Mouse (Mus musculus): Measurements from ENCODE around the gene Pla2g2f. TPM values are rescaled to one million over a fixed set of nuclear protein-coding genes. Genes with fewer than 3 reads are reported as not detected.

The Pla2g2f gene
- polyA plus RNA-seq (2015; fragmentation: Nextera tagmentation; extraction: Ambion mirVana), result 0.08 TPM in 1 of 2 replicates, not detected in the other

DNA sequence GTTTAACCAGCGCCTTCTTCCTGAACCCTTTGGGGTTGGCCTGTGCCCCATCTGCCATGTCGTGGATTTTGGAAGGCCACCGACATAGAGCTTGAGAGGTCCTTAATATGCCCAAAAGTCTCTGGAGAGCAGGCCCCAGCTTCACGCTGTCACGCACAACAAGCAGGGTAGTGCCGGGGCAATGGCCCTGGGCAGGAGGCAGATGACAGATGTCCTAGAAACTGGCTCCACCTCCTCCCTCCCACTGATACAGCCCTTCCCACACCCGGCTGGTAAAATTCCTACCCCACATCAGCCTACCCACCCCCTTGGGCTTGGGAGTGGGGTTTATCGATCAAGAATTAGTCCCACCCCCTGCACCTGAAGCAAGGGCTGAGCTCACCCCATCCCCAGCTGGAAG is at the start of gene Pla2g2f:
Gene Pla2g2f (minus strand): TSS at position 211 of the 400 bp plus-strand sequence.
- no peaks in the 10 kb centered on the region for H3K4me1 ChIP-seq
- no peak within 1 kb of the TSS for H3K9ac ChIP-seq (replicated peaks)
- H3K4me3 ChIP-seq, result no peak within 1 kb of the TSS
- H3K4me2 ChIP-seq (replicated peaks), result no peak within 1 kb of the TSS
- no peaks in the 10 kb centered on the region for H3K27me3 ChIP-seq
- no peaks in the 10 kb centered on the region for H3K36me3 ChIP-seq
- no peak within 1 kb of the TSS for H3K27ac ChIP-seq (replicated peaks)
- 77% methylated on average over 8 of the region's 8 CpGs for WGBS
- ATAC-seq (replicated peaks), result no peak
- H3K9me3 ChIP-seq, result no peaks in the 10 kb centered on the region

DNA sequence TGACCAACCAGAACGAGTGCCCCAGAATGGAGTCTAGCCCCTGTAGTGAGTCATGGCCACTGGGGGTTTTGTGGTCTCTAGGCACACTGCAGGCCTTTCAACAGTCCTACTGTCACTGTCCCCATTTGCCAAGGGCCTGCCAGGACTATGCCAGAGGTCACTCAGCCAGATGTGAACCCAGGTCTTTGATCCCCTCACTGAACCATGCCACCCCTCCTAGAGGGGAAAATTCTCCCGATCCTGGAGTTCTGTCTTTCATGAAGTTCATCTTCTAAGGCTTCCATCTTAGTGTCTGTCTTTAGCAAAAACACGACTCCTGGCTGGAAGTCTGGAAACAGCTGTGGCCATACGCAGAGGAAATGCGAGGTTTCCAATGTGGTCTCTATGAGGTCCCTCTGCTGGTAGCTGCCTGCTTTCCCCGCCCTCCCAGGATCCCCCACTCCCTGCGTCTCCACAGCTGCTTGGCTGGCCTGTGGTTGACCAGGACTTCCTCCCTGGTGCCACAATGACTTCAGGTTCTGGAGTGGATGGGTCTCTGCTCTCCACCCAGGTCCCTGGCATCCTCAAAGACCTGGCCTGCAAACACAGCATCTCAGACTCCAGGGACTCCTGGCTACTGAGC is 49.6 kb upstream of the Pla2g2f start:
- 0 out of 2 replicates have a peak, but pooled peaks cover 3% of the 10 kb centered on the region for H3K4me1 ChIP-seq
- no peak overlapping the region for H3K4me3 ChIP-seq
- H3K36me3 ChIP-seq, result no peaks in the 10 kb centered on the region
- H3K27ac ChIP-seq (replicated peaks), result no peak overlapping the region
- ATAC-seq (replicated peaks), result no peak
- no peak overlapping the region for H3K4me2 ChIP-seq (replicated peaks)
- H3K9me3 ChIP-seq, result no peaks in the 10 kb centered on the region
- no peaks in the 10 kb centered on the region for H3K27me3 ChIP-seq
- 82% methylated on average over 7 of the region's 7 CpGs for WGBS
- H3K9ac ChIP-seq (replicated peaks), result no peak overlapping the region

DNA sequence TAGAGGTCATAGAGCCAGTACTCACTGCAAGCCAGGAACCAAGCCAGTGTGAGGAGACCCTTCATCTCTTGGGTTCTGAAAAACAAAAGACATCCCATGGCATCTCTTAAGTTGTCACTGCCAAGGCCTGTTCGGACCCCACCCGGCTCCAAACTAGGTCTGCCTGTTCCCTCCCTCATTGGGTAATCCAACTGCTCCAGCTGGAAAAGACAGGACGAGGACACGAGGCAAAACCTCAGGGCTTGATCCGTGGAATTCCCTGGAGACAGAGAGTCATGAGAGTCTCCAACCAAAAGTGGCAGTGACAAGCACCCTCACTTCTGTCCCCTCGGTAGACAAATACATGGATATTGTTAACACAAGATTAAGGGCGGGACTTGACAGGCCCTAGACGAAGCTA is 48.7 kb upstream of the Pla2g2f start:
- WGBS, result 90% methylated on average over 8 of the region's 8 CpGs
- Histone ChIP-seq H3K36me3 (no peaks in the 10 kb centered on the region), H3K27me3 (no peaks in the 10 kb centered on the region), H3K4me1 (0 out of 2 replicates have a peak, but pooled peaks cover 3% of the 10 kb centered on the region), H3K4me3 (no peak overlapping the region), H3K27ac (replicated peaks) (no peak overlapping the region), H3K4me2 (replicated peaks) (no peak overlapping the region), H3K9ac (replicated peaks) (no peak overlapping the region), H3K9me3 (no peaks in the 10 kb centered on the region)
- no peak for ATAC-seq (replicated peaks)

DNA sequence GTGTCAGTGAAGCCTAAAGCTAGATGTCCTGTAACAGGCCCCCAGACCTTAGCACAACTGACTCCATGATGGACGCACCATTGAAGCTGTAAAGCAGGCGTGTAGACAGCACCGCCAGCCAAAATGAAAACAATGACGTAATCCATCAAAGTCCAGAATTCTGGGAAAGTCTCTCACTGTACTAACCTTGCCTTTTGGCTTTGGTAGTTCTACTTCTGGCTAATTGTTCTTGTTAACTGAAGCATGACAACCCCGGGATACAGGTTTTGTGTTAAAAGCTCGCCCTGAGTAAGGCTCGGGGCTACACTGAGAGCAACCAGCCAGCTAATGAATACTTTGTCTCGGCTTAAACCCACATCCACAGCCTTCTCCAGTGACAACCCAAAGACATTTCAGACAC is 47.8 kb upstream of the Pla2g2f start:
- no peaks in the 10 kb centered on the region for H3K27me3 ChIP-seq
- H3K4me2 ChIP-seq (replicated peaks), result no peak overlapping the region
- WGBS, result 16% methylated on average over 8 of the region's 8 CpGs
- no peaks in the 10 kb centered on the region for H3K9me3 ChIP-seq
- H3K4me3 ChIP-seq, result no peak overlapping the region
- H3K36me3 ChIP-seq, result no peaks in the 10 kb centered on the region
- 0 out of 2 replicates have a peak, but pooled peaks cover 3% of the 10 kb centered on the region for H3K4me1 ChIP-seq
- ATAC-seq (replicated peaks), result no peak
- H3K9ac ChIP-seq (replicated peaks), result no peak overlapping the region
- H3K27ac ChIP-seq (replicated peaks), result no peak overlapping the region

DNA sequence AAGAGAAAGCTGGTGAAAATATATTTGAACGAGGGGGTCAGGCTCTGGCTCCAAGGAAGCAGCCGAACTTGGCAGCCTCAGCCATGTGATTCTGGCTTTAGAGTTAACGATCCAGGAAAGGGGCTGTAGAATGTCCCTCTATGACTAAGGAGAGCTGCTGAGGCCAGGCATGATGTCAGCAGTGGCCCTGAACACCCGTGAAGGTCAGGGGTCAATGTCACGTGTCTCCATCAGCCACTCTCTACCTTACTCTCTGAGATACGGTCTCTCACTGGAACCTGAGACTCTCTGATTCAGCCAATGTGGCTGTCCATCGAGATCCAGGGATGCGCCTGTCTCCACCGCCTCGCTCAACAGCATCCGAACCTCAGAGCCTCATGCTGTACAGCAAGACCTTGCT is 45.5 kb upstream of the Pla2g2f start:
- no peak overlapping the region for H3K27ac ChIP-seq (replicated peaks)
- no peak for ATAC-seq (replicated peaks)
- no peaks in the 10 kb centered on the region for H3K36me3 ChIP-seq
- no peak overlapping the region for H3K4me2 ChIP-seq (replicated peaks)
- H3K4me3 ChIP-seq, result no peak overlapping the region
- WGBS, result 83% methylated on average over 11 of the region's 11 CpGs
- no peaks in the 10 kb centered on the region for H3K9me3 ChIP-seq
- no peaks in the 10 kb centered on the region for H3K27me3 ChIP-seq
- no peak overlapping the region for H3K9ac ChIP-seq (replicated peaks)
- 0 out of 2 replicates have a peak, but pooled peaks cover 3% of the 10 kb centered on the region for H3K4me1 ChIP-seq

DNA sequence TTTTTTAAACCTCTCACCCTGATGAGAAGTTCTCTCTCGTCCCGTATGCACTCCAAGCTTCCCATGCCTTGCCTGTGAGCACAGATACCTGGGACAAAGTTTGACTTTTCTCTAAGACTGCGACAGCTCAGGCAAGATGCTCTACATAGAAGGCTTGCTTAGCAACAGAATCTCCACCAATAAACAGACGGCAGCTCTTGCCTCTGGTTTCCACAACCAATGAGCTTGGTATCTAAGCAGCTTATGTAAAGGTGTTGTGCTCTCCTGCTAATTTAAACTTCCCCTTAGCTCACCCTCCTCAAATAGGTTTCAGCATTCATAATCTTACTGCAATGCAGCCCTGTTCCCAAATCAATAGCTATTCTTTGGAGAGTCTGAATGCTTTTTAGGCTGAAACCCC is 44.2 kb upstream of the Pla2g2f start:
- H3K4me3 ChIP-seq, result no peak overlapping the region
- H3K4me1 ChIP-seq, result 0 out of 2 replicates have a peak, but pooled peaks cover 3% of the 10 kb centered on the region
- WGBS, result 84% methylated on average over 4 of the region's 4 CpGs
- no peak for ATAC-seq (replicated peaks)
- no peaks in the 10 kb centered on the region for H3K27me3 ChIP-seq
- no peaks in the 10 kb centered on the region for H3K9me3 ChIP-seq
- no peaks in the 10 kb centered on the region for H3K36me3 ChIP-seq
- no peak overlapping the region for H3K4me2 ChIP-seq (replicated peaks)
- no peak overlapping the region for H3K27ac ChIP-seq (replicated peaks)
- no peak overlapping the region for H3K9ac ChIP-seq (replicated peaks)

DNA sequence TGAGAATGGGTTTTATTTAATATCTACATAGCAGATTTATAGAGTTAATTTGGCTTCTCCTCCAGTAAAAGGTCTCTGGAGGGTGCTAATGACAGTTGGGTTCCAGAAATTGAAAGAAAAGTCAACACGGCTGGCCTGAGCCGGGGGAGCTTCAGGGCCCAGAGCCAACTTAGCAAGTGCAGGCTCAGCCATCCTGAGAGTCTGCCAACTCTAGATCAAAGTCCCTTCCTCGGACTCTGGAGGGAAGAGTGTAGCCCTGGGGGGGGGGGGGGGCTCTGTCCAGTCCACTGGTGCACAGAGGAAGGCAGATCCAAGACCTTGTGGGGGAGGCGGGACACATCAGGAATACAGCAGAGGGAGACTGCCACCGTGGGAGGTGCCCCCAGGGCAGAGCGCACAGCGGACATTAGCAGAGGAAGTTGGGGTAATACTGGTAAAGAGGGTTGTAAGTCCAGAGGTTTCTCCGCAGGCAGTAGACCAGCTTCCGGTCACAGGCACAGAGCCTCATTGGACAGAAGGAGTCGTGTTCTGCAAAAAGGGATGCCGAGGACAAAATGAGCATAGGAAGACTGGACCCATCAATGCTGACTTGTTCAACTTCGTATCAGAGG is 42.8 kb upstream of the Pla2g2f start:
- Histone ChIP-seq H3K36me3 (no peaks in the 10 kb centered on the region), H3K27ac (replicated peaks) (no peak overlapping the region), H3K9ac (replicated peaks) (no peak overlapping the region), H3K4me3 (no peak overlapping the region), H3K4me1 (0 out of 2 replicates have a peak, but pooled peaks cover 3% of the 10 kb centered on the region), H3K4me2 (replicated peaks) (no peak overlapping the region), H3K9me3 (no peaks in the 10 kb centered on the region), H3K27me3 (no peaks in the 10 kb centered on the region)
- 77% methylated on average over 12 of the region's 12 CpGs for WGBS
- ATAC-seq (replicated peaks), result no peak

DNA sequence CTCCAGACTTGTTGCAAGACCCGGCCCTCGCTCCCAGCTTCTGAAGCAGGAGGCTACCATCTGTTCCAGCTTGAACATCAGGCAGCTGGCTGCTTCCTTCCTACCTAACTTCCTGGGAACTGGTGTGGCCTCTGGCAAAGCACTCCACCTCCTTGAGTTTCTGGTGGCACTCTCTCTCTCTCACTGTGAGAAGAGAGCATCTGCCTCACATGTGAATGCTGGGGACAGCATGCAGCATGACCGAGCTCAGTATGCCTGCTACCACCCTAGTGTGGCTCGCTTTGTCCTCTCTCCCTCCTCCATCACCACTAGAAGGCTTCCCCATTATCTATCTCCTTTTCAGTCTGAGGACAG is 39.8 kb upstream of the Pla2g2f start:
- 69% methylated on average over 4 of the region's 4 CpGs for WGBS
- Histone ChIP-seq H3K36me3 (no peaks in the 10 kb centered on the region), H3K4me3 (no peak overlapping the region), H3K9me3 (no peaks in the 10 kb centered on the region), H3K4me1 (no peaks in the 10 kb centered on the region), H3K9ac (replicated peaks) (no peak overlapping the region), H3K4me2 (replicated peaks) (no peak overlapping the region), H3K27me3 (no peaks in the 10 kb centered on the region), H3K27ac (replicated peaks) (no peak overlapping the region)
- no peak for ATAC-seq (replicated peaks)

DNA sequence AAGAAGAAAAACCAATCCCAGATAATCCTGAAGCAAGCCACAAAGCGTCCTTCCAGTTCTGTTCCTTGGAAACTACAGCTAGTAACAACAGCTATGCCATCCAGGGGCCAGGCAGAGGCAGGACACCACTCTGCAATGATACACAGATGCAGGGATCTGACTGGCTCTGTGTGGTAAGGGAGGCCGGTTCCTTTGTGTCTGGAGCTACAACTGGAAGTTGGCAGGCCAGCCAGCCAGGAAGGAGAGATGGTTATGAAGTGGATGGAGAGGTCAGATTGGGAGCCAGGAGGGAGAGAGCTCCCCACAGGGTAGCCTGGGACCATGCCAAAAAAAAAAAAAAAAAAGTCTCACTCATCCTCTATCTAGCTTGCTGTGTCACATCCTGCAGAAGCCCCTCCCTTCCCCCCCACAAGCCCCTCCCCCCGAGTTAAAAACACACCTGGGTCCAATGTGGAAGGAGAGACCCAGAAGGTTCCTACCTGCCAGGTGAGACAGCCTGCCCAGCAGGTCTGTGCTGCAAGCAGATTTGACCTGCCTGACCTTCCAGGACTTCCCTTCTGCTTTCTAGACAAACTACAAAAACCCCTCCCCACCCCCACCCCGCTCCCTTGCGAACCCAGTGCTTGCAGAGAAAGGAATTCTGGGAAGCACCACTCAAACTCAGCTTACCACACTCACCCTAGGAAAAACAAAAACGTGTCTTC is 39.2 kb upstream of the Pla2g2f start:
- H3K4me3 ChIP-seq, result no peak overlapping the region
- no peaks in the 10 kb centered on the region for H3K4me1 ChIP-seq
- no peak for ATAC-seq (replicated peaks)
- H3K9ac ChIP-seq (replicated peaks), result no peak overlapping the region
- H3K27ac ChIP-seq (replicated peaks), result no peak overlapping the region
- no peaks in the 10 kb centered on the region for H3K9me3 ChIP-seq
- no peaks in the 10 kb centered on the region for H3K36me3 ChIP-seq
- H3K27me3 ChIP-seq, result no peaks in the 10 kb centered on the region
- 48% methylated on average over 6 of the region's 6 CpGs for WGBS
- H3K4me2 ChIP-seq (replicated peaks), result no peak overlapping the region

DNA sequence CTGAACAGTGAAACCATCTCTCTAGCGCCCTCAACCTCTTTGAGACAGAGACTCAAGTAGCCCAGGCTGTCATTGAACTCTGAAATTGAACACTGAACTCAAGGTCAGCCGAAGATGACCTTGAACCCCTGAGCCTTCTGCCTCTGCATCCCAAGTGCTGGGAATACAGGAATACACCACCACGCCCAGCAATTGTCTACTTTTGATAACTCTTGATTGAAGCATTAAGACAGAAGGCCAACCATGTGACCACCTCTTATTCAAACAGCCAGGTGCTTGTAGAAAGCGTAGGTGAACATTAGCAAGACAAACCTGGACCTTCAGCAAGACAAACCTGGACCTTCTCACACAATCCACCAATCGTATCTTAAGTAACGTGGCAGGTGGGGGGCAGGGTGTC is 36.9 kb upstream of the Pla2g2f start:
- no peak for ATAC-seq (replicated peaks)
- Histone ChIP-seq H3K27ac (replicated peaks) (no peak overlapping the region), H3K36me3 (no peaks in the 10 kb centered on the region), H3K4me1 (no peaks in the 10 kb centered on the region), H3K9ac (replicated peaks) (no peak overlapping the region), H3K27me3 (no peaks in the 10 kb centered on the region), H3K4me2 (replicated peaks) (no peak overlapping the region), H3K9me3 (no peaks in the 10 kb centered on the region), H3K4me3 (no peak overlapping the region)
- 91% methylated on average over 6 of the region's 6 CpGs for WGBS

DNA sequence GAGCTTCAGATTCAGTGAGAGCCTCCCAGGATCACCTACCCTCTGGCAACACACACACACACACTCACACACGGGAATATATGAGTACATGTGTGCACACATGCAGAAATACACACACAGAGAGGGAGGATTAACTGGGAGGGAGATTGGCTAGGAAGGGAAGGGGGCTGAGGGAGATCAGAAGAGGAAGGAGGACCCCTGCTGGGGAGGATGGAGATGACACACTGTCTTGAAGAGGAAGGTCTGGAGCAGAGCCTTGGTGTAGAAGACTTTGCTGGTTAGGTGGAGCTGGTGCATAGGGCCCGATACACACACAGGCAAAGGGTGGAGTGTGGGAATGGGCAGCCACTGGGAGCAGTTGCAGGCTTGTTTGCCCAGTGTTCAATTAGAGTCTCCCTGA is 35.9 kb upstream of the Pla2g2f start:
- no peaks in the 10 kb centered on the region for H3K9me3 ChIP-seq
- H3K27ac ChIP-seq (replicated peaks), result no peak overlapping the region
- H3K4me1 ChIP-seq, result no peaks in the 10 kb centered on the region
- no peaks in the 10 kb centered on the region for H3K27me3 ChIP-seq
- H3K4me2 ChIP-seq (replicated peaks), result no peak overlapping the region
- no peak overlapping the region for H3K4me3 ChIP-seq
- no peak for ATAC-seq (replicated peaks)
- no peaks in the 10 kb centered on the region for H3K36me3 ChIP-seq
- no peak overlapping the region for H3K9ac ChIP-seq (replicated peaks)
- 60% methylated on average over 2 of the region's 2 CpGs for WGBS

DNA sequence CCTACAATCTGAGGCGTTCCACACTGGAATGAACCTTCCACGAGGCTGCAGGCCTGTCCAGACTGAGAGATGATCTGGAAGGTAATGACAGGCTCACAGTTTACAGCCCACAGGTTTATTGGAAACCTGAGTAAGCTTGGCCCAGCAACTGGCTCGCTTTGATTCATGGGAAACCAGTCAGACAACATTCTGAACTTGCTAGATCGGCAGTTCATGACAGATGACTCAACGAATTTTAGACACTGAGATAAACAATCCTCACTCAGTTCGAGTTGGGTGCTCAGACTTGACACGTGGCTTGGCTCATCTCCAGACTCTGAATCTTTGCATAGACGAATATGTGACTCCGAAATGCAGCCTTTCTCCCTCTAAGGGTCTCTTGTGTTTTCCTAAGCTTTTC is 35.2 kb upstream of the Pla2g2f start:
- Histone ChIP-seq H3K27me3 (no peaks in the 10 kb centered on the region), H3K4me2 (replicated peaks) (no peak overlapping the region), H3K9me3 (no peaks in the 10 kb centered on the region), H3K27ac (replicated peaks) (no peak overlapping the region), H3K9ac (replicated peaks) (no peak overlapping the region), H3K4me3 (no peak overlapping the region), H3K4me1 (no peaks in the 10 kb centered on the region), H3K36me3 (no peaks in the 10 kb centered on the region)
- ATAC-seq (replicated peaks), result no peak
- WGBS, result 64% methylated on average over 9 of the region's 9 CpGs
